ENCODE assay signal across 27 mouse cellular contexts in genomic region chr13:63761542-63761941, GRCm38 (mm10).
"Had no signal": no experiment of that assay in that cellular context is flagged by ENCODE, and none has a peak within 500 bp of the region (broad histone marks: within the 10 kb centered on the region; RNA-seq: fewer than 3 reads in every experiment).

No protein-coding gene starts in this region.

- H3K9ac ChIP-seq: heart, embryonic 13.5 days; heart, embryonic 15.5 days; hindbrain, embryonic 13.5 days; hindbrain, embryonic 15.5 days; intestine, embryonic 15.5 days; kidney, embryonic 15.5 days; limb, embryonic 13.5 days; limb, embryonic 15.5 days; liver, embryonic 12.5 days; liver, embryonic 14.5 days had no signal

- H3K4me3 ChIP-seq: gastrocnemius, adult 2 months; heart, embryonic 13.5 days; heart, embryonic 15.5 days; hindbrain, embryonic 13.5 days; hindbrain, embryonic 15.5 days; intestine, embryonic 15.5 days; kidney, embryonic 15.5 days; limb, embryonic 13.5 days; limb, embryonic 15.5 days; liver, embryonic 12.5 days had no signal

- H3K9me3 ChIP-seq: heart, embryonic 13.5 days; heart, embryonic 15.5 days; hindbrain, embryonic 13.5 days; hindbrain, embryonic 15.5 days; intestine, embryonic 15.5 days; kidney, embryonic 15.5 days; limb, embryonic 15.5 days; liver, embryonic 12.5 days had no signal

- H3K27ac ChIP-seq: gastrocnemius, adult 2 months; heart, embryonic 13.5 days; heart, embryonic 15.5 days; hindbrain, embryonic 13.5 days; hindbrain, embryonic 15.5 days; hindbrain, postnatal 0 days; intestine, embryonic 15.5 days; kidney, embryonic 15.5 days; kidney, postnatal 0 days; limb, embryonic 13.5 days; limb, embryonic 15.5 days; liver, embryonic 12.5 days; liver, embryonic 14.5 days had no signal

- H3K36me3 ChIP-seq: heart, embryonic 13.5 days; heart, embryonic 15.5 days; hindbrain, embryonic 13.5 days; hindbrain, embryonic 15.5 days; intestine, embryonic 15.5 days; kidney, embryonic 15.5 days; limb, embryonic 13.5 days; limb, embryonic 15.5 days; liver, embryonic 12.5 days had no signal

- DNase-seq: gastrocnemius, adult 2 months; gastrocnemius, postnatal 10 days; gastrocnemius, postnatal 25 days; heart, adult 18-20 months; heart, postnatal 14 days; heart, postnatal 36 days; kidney, adult 11 months; kidney, adult 2 months; kidney, adult 9 months; kidney, postnatal 14 days; kidney, postnatal 36 days; layer of hippocampus, adult 9-11 months; layer of hippocampus, postnatal 36 days; left cerebral cortex, postnatal 4 days had no signal

- H3K27me3 ChIP-seq: heart, embryonic 13.5 days; heart, embryonic 15.5 days; hindbrain, embryonic 13.5 days; hindbrain, embryonic 15.5 days; intestine, embryonic 15.5 days; kidney, embryonic 15.5 days; limb, embryonic 13.5 days; limb, embryonic 15.5 days; liver, embryonic 12.5 days had no signal

- ATAC-seq: hindbrain, postnatal 0 days; intestine, embryonic 15.5 days; liver, embryonic 12.5 days had no signal

- H3K4me1 ChIP-seq: heart, embryonic 13.5 days; heart, embryonic 15.5 days; hindbrain, embryonic 13.5 days; hindbrain, embryonic 15.5 days; intestine, embryonic 15.5 days; liver, embryonic 12.5 days had no signal

- H3K4me2 ChIP-seq: heart, embryonic 11.5 days; heart, embryonic 13.5 days; heart, embryonic 15.5 days; hindbrain, embryonic 13.5 days; hindbrain, embryonic 15.5 days; intestine, embryonic 15.5 days; kidney, embryonic 15.5 days; limb, embryonic 13.5 days; limb, embryonic 15.5 days; liver, embryonic 12.5 days had no signal
